Mouse (Mus musculus) erythroblast, embryonic 14.5 days (primary cell): ENCODE results near the gene Srgap1. TPM values are rescaled to one million over a fixed set of nuclear protein-coding genes. Genes with fewer than 3 reads are reported as not detected.

ENCODE experiments used
- H3K27me3 ChIP-seq: 2 replicates; pipeline ENCODE4 v1.6.1; 2012; ENCODE audit warnings: inconsistent platforms; ENCODE audit not compliant: control insufficient read depth
- H3K36me3 ChIP-seq: 2 replicates; pipeline ENCODE4 v1.6.1; 2012; ENCODE audit warnings: mild to moderate bottlenecking, inconsistent platforms; ENCODE audit not compliant: control insufficient read depth
- H3K4me1 ChIP-seq: 2 replicates; pipeline ENCODE4 v1.6.1; 2012; ENCODE audit warnings: inconsistent platforms; ENCODE audit not compliant: control insufficient read depth
- H3K4me3 ChIP-seq: replicated peaks from 2 replicates; pipeline ENCODE3; 2012; ENCODE audit warnings: moderate library complexity, mild to moderate bottlenecking, inconsistent platforms
- H3K9me3 ChIP-seq: 2 replicates; pipeline ENCODE4 v1.6.1; 2012; ENCODE audit warnings: low read length, inconsistent platforms, mixed read lengths; ENCODE audit not compliant: control insufficient read depth
- GATA1 ChIP-seq: IDR thresholded peaks from 2 replicates; pipeline ENCODE4 v1.6.1; 2012; ENCODE audit warnings: low read length, inconsistent platforms, mixed read lengths
- TAL1 ChIP-seq: IDR thresholded peaks from 3 replicates; pipeline ENCODE4 v1.6.1; 2012; ENCODE audit warnings: low read length, inconsistent platforms, mixed read lengths
- polyA plus RNA-seq: library from polyadenylated mRNA; stranded (reverse); fragments of >175 nt; gene quantifications from 2 replicates; pipeline ENCODE4 v1.2.3, GENCODE M21; 2012

Gene Srgap1
- polyA plus RNA-seq, 1 experiment: 0.20 TPM

- TF ChIP-seq TAL1: no peak
- no peak for TF ChIP-seq GATA1
- no peaks in the 10 kb centered on the region for H3K9me3 ChIP-seq
Measured at GRCm38 (mm10) chr10:121918579-121918978, 128.5 kb downstream of the Srgap1 start.

DNA sequence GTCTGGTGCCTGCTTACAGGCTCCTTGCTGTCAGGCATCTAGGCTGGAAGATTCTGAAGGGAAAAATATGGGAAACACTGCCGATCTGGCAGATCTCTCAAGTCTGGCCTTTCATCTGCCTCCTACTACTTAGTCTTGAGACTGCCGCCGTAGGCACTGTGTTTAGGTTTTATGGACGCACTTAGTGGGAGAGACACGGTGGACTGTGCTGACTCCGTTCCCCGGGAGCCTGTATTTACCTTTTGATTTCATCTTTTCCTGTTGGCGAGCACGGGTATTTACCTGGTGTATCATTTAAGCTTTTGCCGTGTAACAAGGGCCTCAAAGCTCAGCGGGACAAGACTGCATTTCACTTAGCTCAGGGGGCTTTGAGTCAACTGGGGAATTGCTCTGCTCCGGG, 131.6 kb downstream of the Srgap1 start:
- Histone ChIP-seq H3K4me3 (no peak overlapping the region), H3K4me1 (no peaks in the 10 kb centered on the region), H3K27me3 (no peaks in the 10 kb centered on the region), H3K36me3 (no peaks in the 10 kb centered on the region), H3K9me3 (no peaks in the 10 kb centered on the region)
- TF ChIP-seq TAL1 (no peak), GATA1 (no peak)

More at GRCm38 (mm10) chr10:121918579-121918978, 128.5 kb downstream of the Srgap1 start:
- Histone ChIP-seq H3K4me1 (no peaks in the 10 kb centered on the region), H3K4me3 (no peak overlapping the region), H3K36me3 (no peaks in the 10 kb centered on the region), H3K27me3 (no peaks in the 10 kb centered on the region)

DNA sequence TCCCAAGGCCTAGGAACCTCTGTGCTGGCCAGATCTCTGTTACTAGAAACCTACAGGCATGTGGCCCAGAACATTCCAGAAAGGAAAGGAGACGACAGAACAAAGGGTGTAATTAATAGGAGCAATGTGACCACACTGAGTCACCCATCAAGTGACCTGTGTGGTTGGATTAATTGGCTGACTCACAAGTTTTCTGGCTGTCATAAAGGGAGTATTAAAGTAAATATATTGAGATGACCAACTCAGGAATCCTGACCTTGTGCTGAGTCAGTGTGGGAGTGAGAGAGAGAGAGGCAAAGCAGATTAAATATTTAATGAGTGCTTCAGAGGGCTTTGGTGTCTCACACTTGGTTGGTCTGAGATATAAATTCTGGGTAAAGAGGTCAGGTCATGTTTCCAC, 143.0 kb downstream of the Srgap1 start:
- Histone ChIP-seq H3K27me3 (no peaks in the 10 kb centered on the region), H3K4me3 (no peak overlapping the region), H3K9me3 (no peaks in the 10 kb centered on the region), H3K36me3 (no peaks in the 10 kb centered on the region), H3K4me1 (no peaks in the 10 kb centered on the region)
- TF ChIP-seq GATA1 (no peak), TAL1 (no peak)

DNA sequence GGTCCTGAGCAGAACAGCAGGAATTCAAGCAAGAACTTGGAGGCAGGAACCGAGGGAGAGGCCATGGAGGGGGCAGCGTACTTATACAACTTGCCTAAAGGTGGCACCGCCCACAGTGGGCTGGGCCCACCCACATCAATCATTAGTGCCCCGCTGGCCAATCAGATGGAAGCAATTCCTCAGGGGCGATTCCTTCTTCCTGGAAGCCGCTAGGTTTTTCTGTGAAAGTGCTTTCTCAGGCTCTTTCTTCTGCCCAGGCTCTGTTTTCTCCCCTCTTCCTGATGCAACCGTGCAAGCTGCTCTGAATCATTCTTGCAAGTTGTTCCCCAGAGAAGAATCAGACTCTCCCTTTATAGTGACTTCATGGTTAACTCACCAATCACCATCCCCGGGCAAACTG, 144.5 kb downstream of the Srgap1 start:
- Histone ChIP-seq H3K36me3 (no peaks in the 10 kb centered on the region), H3K27me3 (no peaks in the 10 kb centered on the region), H3K4me3 (no peak overlapping the region), H3K9me3 (no peaks in the 10 kb centered on the region), H3K4me1 (no peaks in the 10 kb centered on the region)
- TF ChIP-seq TAL1 (no peak), GATA1 (no peak)

- no peaks in the 10 kb centered on the region for H3K27me3 ChIP-seq
- no peaks in the 10 kb centered on the region for H3K36me3 ChIP-seq
- H3K9me3 ChIP-seq: no peaks in the 10 kb centered on the region
- H3K4me1 ChIP-seq: no peaks in the 10 kb centered on the region
- H3K4me3 ChIP-seq: no peak overlapping the region
- TF ChIP-seq GATA1: no peak
- TF ChIP-seq TAL1: no peak
Measured at GRCm38 (mm10) chr10:121900772-121901171, 146.3 kb downstream of the Srgap1 start.

DNA sequence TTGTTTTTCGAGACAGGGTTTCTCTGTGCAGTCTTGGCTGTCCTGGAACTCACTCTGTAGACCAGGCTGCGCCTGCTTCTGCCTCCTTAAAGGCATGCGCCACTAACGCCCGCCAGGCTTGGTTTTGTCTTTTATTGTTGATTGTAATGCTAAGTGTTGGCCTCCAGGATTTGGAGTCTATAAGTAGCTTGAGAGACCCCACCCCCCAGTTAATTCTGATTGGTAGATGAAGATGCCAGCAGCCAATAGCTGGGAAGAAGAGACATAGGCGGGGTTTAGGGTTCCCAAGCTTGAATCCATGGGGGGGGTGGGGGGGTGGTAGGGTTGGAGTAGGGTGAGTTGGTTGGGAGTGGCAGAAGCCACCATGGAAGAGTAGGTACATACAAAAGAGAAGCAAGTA, 147.4 kb downstream of the Srgap1 start:
- no peaks in the 10 kb centered on the region for H3K9me3 ChIP-seq
- H3K27me3 ChIP-seq: no peaks in the 10 kb centered on the region
- no peaks in the 10 kb centered on the region for H3K4me1 ChIP-seq
- no peaks in the 10 kb centered on the region for H3K36me3 ChIP-seq
- TF ChIP-seq GATA1 (no peak), TAL1 (no peak)
- no peak overlapping the region for H3K4me3 ChIP-seq

DNA sequence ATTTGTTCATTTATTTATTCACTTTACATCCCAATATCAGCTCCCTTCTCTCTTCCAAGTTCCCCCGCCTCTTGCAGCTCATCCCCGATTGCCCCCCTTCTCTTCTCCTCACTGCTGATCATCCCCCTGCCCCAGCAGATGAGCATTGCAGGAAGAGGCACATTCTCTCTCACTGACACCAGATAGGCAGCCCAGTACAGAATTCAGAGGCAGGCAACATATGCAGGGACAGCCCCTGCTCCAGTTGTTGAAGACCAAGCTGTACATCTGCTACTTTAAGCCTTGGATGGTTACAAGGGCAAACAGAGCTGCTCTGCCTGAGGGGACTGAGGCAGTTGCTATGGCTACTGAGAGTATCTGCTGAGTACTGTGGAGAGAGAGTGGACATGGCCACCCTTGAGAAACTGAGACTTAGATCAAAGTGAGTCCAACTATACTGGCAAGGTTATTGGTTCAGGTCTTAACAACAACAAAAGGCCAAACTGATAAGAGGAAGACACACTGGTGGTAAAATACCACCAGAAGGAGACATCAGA, 149.2 kb downstream of the Srgap1 start:
- H3K36me3 ChIP-seq: no peaks in the 10 kb centered on the region
- H3K27me3 ChIP-seq: no peaks in the 10 kb centered on the region
- H3K4me3 ChIP-seq: no peak overlapping the region
- TF ChIP-seq GATA1 (no peak), TAL1 (no peak)
- no peaks in the 10 kb centered on the region for H3K9me3 ChIP-seq
- H3K4me1 ChIP-seq: no peaks in the 10 kb centered on the region

- no peak overlapping the region for H3K4me3 ChIP-seq
- TF ChIP-seq GATA1 (no peak), TAL1 (no peak)
- H3K9me3 ChIP-seq: no peaks in the 10 kb centered on the region
- no peaks in the 10 kb centered on the region for H3K27me3 ChIP-seq
- H3K4me1 ChIP-seq: no peaks in the 10 kb centered on the region
- no peaks in the 10 kb centered on the region for H3K36me3 ChIP-seq
Measured at GRCm38 (mm10) chr10:121891390-121892067, 155.6 kb downstream of the Srgap1 start.

DNA sequence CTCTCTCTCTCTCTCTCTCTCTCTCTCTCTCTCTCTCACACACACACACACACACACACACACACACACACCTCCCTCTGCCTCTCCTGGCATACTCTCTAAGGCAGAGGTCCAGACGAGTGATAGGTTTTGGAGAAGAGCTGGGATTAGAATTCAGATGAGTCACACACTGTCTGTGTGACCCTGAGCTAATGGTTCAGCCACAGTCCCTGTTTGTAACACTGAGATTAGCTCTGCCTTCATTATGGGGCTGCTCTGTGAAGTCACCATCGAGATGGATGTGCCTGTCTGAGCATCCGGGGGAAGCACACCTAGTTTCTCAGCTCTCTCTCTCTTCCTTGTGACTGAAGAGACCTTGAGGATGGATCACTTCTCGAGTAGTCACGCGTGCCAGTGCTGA, 157.1 kb downstream of the Srgap1 start:
- Histone ChIP-seq H3K27me3 (no peaks in the 10 kb centered on the region), H3K4me3 (no peak overlapping the region), H3K9me3 (no peaks in the 10 kb centered on the region), H3K4me1 (no peaks in the 10 kb centered on the region), H3K36me3 (no peaks in the 10 kb centered on the region)
- no peak for TF ChIP-seq GATA1
- no peak for TF ChIP-seq TAL1
